Mouse (Mus musculus) heart, postnatal 4 days (tissue): ENCODE measurements at regions not wholly inside any gene's neighbourhood (a gene's known extent, or its start where the extent isn't known, plus 50 kb on each side); places are given as distances from the start of the nearest gene placed in this dataset.

Experiments
- DNase-seq: peaks from one replicate; pipeline ENCODE4 v3.0.0; 2021

- DNase-seq: no peak
Observed at GRCm38 (mm10) chr2:73041475-73041874, 55.0 kb upstream of the Gm11084 start.

- no peak for DNase-seq
Observed at GRCm38 (mm10) chr2:73040031-73040430, 53.5 kb upstream of the Gm11084 start.

GRCm38 (mm10) chr2:73039300-73039699 lies 52.8 kb upstream of the Gm11084 start:
- DNase-seq: no peak

GRCm38 (mm10) chr2:73038290-73038732 lies 51.8 kb upstream of the Gm11084 start:
- peak; percentile 73 for DNase-seq

GRCm38 (mm10) chr2:73037266-73038046 lies 50.9 kb upstream of the Gm11084 start:
- peak; percentile 51 for DNase-seq
